Mouse (Mus musculus) naive thymus-derived CD4-positive, alpha-beta T cell, adult 5 months (primary cell): ENCODE data around the gene Vps29. TPM values are rescaled to one million over a fixed set of nuclear protein-coding genes. Genes with fewer than 3 reads are reported as not detected.

Source experiments
- polyA plus RNA-seq: library from polyadenylated mRNA; unstranded; fragments of 100-300 nt; shearing (Covaris generic); gene quantifications from one replicate; pipeline ENCODE4 v1.2.1, GENCODE M21; 2017

The Vps29 gene
- 91.0 TPM for polyA plus RNA-seq

DNA sequence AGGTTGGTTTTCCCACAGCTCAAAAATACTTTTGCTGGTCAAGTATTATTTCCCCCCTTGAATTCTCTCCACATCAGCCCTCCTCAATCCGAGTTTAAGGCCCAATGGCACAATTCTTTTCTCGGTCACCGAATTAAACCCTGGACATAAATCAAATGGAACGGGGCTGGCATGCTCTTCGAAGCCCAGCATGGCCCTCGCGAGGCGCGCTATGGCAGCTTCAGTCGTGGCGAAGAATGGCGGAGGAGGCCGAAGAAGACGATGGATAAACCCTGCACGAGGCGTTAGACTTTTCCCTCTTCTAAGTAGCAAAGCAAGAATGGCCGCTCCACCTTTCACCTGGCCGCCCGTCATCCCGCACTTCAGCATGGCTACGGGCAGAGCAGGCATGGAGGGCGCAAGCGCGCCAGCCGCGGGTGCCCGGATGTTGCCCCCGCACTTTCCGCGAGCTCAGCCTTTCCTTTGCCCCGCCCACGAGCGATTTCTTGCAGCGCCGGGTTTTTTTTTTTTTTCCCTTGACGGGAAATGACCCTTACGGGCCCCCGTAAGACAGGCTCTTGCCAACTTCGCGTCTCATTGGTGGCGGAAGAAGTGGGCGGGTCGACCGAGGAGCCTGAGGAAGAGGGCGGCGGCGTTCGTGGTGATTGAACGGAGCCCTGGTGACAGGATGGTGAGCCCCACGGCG lies at the start of gene Vps29, which contains the start of gene Rad9b:
TSS of gene Vps29 (plus strand) at position 563 of the 685 bp plus-strand sequence.
TSS of gene Rad9b (minus strand) at position 427 of the 685 bp plus-strand sequence.

GRCm38 (mm10) chr5:122371591-122372191 lies 17.5 kb downstream of the Vps29 start, which contains the start of gene Gpn3:
Gene Gpn3, plus strand, starts transcription at chr5:122371876.

DNA sequence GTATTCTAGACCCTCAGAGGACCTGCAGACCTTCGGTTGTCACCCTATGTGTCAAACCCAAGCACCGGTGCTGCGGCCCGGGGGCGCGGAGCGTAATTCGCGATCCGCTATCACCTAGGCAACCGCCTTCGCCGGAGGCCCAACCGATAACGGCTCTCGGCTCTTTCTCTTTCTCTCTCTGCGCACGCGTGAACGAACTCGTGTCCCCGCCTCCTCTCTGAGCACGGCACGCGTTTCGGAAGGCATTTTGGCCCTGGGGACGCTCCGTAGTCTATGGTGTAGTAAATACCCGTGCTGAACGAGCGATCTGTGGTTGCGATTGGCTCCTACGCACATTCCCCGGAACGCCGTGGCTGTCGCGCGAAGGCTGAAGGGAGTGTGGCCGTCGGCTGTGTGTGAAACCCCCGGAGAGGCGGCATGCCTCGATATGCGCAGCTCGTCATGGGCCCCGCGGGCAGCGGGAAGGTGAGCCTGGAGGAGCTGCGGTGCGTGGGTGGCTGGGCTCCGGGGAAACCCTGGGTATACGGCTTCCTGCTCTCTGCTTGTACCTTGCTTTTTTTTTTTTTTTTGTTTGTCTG lies 18.1 kb downstream of the Vps29 start, which contains the start of gene Fam216a:
TSS of gene Fam216a (minus strand) at position 173 of the 578 bp plus-strand sequence.

GRCm38 (mm10) chr5:122391786-122392180 lies 37.6 kb downstream of the Vps29 start, which contains the start of gene Arpc3:
Gene Arpc3, plus strand, starts transcription at chr5:122391878.

Other genes starting within 250 kb of the Vps29 start
- gene Ccdc63, start 213.5 kb upstream of the Vps29 start, polyA plus RNA-seq = 0.26 TPM
- gene Ppp1cc, start 196.1 kb upstream of the Vps29 start, polyA plus RNA-seq = 551 TPM
- 61.7 TPM for gene Hvcn1, start 147.6 kb upstream of the Vps29 start, polyA plus RNA-seq
- gene Tctn1, start 89.9 kb upstream of the Vps29 start, polyA plus RNA-seq = 0.42 TPM
- gene Pptc7, start 70.0 kb upstream of the Vps29 start, polyA plus RNA-seq = 67.5 TPM
- gene Rad9b, start 136 bp upstream of the Vps29 start, polyA plus RNA-seq = 5.1 TPM
- 129 TPM for gene Gpn3, start 17.5 kb downstream of the Vps29 start, polyA plus RNA-seq
- 13.0 TPM for gene Fam216a, start 18.0 kb downstream of the Vps29 start, polyA plus RNA-seq
- 770 TPM for gene Arpc3, start 37.5 kb downstream of the Vps29 start, polyA plus RNA-seq
- gene Anapc7, start 67.3 kb downstream of the Vps29 start, polyA plus RNA-seq = 37.1 TPM
- gene Atp2a2, start 147.9 kb downstream of the Vps29 start, polyA plus RNA-seq = 91.6 TPM